Mouse (Mus musculus) liver, adult 2 months (tissue): Measurements from ENCODE around the gene Sept4.

Experiments used
- CTCF ChIP-seq: fragments of 200-500 bp; IDR thresholded peaks from 2 replicates; pipeline ENCODE4 v1.5.1; 2011; ENCODE audit warnings: low read depth, low read length, control low read depth
- POLR2A ChIP-seq: fragments of 200-500 bp; IDR thresholded peaks from 2 replicates; pipeline ENCODE4 v1.6.1; 2011; ENCODE audit warnings: low read length, control low read depth; ENCODE audit not compliant: insufficient read depth; ENCODE audit errors: extremely low read depth

GRCm38 (mm10) chr11:87574520-87575180, 5.9 kb downstream of the Sept4 start:
- TF ChIP-seq CTCF (no peak), POLR2A (no peak)
